Mouse (Mus musculus): ENCODE results near the gene Hnrnpab.

Gene Hnrnpab

GRCm38 (mm10) chr11:51606447-51607095 lies at the start of gene Hnrnpab:
Gene Hnrnpab, minus strand, starts transcription at chr11:51606847.
- peak; percentile 99 for DNase-seq (ENCODE audit: low spot score in 2 of 2)

DNA sequence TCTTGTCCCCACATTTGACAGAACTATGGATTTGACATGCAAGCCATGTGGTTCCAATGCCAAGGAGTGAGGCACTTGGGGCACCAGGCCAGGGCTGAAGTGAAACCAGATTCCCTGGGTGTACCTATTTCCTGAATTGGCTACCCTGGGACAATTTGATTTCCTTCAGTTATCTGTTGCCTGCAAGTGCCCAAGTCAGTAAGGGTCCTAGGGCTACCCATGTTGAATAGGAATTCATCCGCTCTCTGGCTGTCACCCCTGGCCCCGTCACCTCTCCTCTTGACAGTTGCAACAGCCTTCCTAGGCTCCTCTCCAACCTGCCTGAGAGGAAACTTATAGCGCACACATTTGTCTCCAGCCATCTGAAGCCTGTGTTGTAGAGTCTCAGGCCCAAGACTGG lies 48.2 kb upstream of the Hnrnpab start:
- no peak for DNase-seq (ENCODE audit: low spot score in 2 of 2)

- DNase-seq (ENCODE audit: low spot score in 2 of 2) = no peak
These were observed 47.1 kb upstream of the Hnrnpab start for GRCm38 (mm10) chr11:51653736-51654135.

- no peak for DNase-seq (ENCODE audit: low spot score in 2 of 2)
These were observed 46.3 kb upstream of the Hnrnpab start for GRCm38 (mm10) chr11:51652889-51653418.

- DNase-seq (ENCODE audit: low spot score in 2 of 2) = no peak
These were observed 44.3 kb upstream of the Hnrnpab start, which contains the start of the genes N4bp3 and D930048N14Rik for GRCm38 (mm10) chr11:51650691-51651515. Gene N4bp3, minus strand, starts transcription at chr11:51650842. Gene D930048N14Rik, plus strand, starts transcription at chr11:51650954.

DNA sequence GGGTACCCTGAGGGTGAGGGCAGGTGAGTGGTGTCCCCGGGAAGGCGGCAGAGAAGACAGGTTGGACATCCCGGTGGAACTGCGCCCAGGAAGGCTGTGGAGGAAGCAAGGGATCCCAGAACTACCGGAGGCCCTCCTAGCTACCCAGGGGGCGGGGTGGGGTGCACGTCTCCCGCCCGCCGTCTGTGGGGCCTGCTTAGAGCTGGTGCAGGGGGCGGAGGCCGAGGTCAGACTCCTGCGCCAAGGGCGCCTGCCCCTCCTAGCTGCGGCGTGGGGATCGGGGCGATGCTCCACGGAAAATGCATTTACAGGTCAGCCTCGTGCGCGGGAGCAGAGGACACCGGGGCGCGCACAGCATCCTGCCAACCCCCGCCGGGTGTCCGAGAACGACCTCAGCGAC lies 43.6 kb upstream of the Hnrnpab start:
- no peak for DNase-seq (ENCODE audit: low spot score in 2 of 2)

GRCm38 (mm10) chr11:51649889-51650199 lies 43.2 kb upstream of the Hnrnpab start:
- DNase-seq (ENCODE audit: low spot score in 2 of 2) = peak; percentile 47 to 48

DNA sequence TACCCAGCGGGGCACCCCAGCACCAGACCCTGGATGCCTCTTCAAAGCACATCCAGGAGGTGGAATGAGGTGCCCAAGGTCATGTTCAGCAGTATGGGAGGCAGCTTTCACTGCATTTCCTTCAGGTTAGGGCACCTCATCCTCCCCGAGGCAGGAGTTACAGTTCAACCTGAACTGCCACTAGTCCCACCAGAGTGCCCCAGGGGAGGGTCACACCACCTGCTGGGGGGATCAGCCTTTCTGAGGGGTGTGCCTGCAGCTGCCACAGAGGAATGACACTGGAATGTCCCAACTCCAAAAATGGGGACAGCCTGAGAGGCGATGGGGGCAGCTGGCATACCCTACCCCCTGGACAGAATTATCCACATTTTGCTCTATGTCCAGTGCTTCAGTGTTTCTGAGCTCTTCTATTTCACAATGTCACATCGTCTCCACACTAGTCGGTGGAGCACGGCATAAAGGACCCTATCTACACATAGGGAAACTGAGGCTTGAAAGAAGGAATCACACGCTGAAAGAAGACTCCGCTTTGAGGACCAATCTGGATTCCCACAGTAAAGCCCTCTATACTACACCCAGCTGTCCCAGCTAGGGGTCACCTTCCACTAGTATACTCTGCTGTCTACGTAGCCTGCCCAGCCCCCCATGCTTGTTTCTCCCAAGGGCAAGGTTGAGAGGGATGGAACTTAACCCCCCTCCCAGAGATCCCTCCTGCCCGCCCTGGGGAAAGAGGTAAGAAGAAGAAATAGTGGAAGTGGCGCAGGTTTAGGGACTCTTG lies 42.7 kb upstream of the Hnrnpab start:
- no peak for DNase-seq (ENCODE audit: low spot score in 2 of 2)

DNA sequence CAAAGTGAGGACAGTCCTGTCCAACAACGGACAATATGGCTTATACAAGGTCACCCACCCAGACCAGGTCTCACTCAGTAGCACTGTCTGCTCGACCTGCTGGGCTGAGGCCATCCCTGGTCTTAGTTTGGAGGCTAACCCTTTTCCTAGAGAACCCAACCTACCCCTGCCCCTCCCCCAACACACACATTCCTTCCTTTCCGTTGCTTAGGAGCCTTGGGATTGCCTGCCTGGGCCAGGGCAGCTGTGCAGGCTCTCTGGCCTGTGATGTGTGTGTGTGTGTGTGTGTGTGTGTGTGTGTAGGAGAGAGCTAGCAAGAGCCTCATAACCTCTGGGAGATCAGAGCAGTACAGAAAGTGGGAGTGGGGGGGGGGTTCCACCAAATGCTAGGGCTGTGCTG lies 41.9 kb upstream of the Hnrnpab start:
- DNase-seq (ENCODE audit: low spot score in 2 of 2) = no peak

DNA sequence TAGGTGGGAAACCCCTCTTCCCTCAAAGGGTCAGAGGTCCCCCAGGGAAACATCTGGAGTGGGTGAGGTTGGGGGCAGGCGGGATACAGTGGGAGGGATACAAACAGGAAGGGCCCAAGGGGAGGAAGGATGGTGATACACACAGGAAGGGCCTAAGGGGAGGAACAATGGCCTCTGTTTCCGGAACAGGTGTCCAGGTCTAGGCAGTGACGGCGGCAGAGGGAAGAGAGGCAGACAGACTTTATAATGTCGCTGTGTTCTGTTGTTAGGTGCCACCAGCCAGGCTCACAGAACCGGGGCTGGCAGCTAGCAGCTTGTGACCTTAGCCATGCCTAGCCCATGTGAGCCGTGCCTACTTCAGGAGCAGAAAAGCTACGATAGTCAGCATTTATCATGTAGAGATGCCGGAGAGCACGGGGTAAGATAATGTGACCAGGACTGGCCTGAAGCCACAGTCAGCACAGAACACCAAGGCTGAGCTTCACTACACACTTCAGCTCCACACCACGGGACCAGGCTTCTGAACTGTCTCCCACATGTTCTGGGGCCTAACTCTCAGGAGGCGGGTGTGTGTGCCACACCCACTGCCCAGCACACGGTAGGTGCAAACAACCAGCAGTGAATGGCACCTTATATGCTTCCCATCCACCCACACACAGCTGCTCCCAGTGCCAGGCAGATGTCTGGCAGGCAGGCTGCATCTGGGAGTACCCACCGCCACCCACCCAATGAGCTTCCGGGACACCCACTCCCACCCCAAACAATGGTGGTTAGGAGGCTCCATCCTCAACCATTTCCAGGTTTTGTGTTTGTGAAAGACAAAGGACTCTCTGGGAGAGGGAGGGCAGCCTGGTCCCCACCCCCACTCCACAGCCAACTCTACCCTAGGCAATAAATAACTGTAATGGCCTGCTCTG lies 40.4 kb upstream of the Hnrnpab start:
- peak in 1 of 2 experiments; percentile 43 for DNase-seq (ENCODE audit: low spot score in 2 of 2)

DNA sequence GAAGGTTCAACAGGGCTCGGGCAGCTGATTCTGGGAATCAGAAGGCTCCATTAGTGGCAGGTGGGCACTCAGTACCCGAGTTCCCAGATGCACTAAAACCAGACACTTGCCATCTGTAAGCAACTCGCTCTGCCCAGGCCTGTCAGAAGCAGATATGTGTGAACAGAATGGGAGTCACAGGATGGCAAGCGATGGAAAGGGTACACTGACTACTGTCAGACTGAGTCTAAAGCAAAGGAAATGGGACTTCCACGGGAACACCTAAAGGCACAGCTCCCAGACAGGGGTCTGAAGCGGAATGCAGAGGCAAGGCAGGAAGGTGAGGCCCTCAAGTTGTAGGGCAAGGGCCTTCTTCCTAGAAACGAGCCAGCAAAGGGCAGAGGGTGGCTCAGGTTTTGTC lies 39.6 kb upstream of the Hnrnpab start:
- DNase-seq (ENCODE audit: low spot score in 2 of 2) = no peak

DNA sequence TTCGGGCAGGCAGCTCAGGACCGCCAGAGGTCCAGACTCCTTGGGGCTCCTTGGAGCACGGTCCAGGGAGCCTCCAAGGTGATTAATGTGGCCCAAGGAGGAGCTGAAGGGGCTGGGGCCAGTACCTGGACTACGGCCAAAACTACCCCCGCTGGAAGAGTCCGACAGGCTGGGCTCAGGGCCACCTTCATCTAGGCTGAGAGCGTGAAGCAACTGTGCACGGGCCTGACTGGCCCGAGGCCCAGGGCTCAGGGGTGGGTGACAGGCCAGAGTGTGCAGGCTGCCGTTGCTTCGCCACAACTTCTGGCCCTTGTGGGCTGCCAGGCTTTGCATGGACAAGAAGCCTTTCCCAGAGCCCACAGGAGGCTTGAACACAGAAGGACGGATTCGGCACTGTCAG lies 38.6 kb upstream of the Hnrnpab start:
- DNase-seq (ENCODE audit: low spot score in 2 of 2) = no peak

- no peak for DNase-seq (ENCODE audit: low spot score in 2 of 2)
These were observed 37.6 kb upstream of the Hnrnpab start for GRCm38 (mm10) chr11:51644217-51644616.

GRCm38 (mm10) chr11:51643761-51644160 lies 37.1 kb upstream of the Hnrnpab start:
- no peak for DNase-seq (ENCODE audit: low spot score in 2 of 2)

DNA sequence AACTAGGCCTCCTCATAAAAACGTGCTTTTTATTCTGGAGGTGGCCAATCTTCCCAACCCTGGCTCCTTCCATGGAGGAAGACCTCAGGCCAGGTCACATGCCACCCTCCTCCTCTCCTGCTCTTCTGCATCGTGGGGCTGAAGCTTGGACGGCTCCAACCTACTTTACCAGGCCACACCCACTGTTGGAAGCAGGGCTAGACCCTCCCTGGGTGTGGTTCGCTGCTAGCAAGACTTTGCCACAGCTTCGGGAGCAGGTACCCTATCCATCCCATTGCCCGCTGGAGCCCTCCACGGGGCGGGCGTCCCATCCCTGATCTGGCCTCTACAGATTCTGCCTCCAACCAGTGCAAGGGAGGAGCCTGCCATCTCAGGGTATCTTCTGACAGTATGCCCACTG lies 36.6 kb upstream of the Hnrnpab start:
- DNase-seq (ENCODE audit: low spot score in 2 of 2) = no peak

GRCm38 (mm10) chr11:51640748-51641147 lies 34.1 kb upstream of the Hnrnpab start:
- no peak for DNase-seq (ENCODE audit: low spot score in 2 of 2)

GRCm38 (mm10) chr11:51638497-51638896 lies 31.9 kb upstream of the Hnrnpab start:
- DNase-seq (ENCODE audit: low spot score in 2 of 2) = no peak

DNA sequence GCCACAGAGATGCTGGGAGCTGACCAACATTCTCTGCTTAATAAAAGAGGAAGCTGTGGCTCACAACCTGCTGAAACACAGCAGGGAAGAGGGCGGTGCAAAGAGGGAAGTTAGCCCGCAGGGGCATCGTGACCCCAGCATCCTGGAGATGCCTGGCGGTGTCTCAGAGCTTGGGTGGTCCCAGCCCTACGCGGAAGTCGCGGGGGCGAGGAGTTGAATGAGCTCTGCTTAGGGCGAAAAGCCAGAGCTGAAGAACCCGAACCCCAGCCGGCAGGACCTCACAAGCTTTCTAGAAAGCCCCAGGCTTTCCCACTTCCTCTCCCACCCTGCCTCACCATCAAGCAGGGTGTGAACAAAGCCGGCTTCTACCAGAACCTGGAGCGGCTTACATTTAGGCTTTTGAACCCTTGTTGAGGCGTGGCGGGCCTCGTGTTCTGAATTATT lies 31.3 kb upstream of the Hnrnpab start:
- DNase-seq (ENCODE audit: low spot score in 2 of 2) = no peak

DNA sequence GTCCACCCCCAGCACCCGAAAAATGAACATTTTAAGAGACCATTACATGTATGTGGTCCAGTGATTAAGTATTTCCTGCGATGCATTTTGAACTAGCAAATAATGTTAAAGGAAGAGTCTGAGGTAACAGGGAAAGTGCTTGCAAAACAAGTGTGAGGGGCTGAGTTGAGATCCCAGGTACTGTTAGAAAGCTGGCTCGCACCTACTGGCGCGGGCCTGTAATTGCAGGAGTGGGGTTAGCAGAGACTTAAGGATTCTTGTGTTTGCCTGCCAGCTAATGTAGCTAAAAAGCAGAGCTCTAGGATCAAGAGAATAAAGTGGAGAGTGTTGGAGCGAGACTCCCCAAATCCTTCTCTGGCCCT lies 29.7 kb upstream of the Hnrnpab start:
- peak; percentile 60 to 69 for DNase-seq (ENCODE audit: low spot score in 2 of 2)

GRCm38 (mm10) chr11:51635525-51636322 lies 29.1 kb upstream of the Hnrnpab start, which contains the start of gene Rmnd5b:
Gene Rmnd5b, minus strand, starts transcription at chr11:51635896.
- peak; percentile 95 to 97 for DNase-seq (ENCODE audit: low spot score in 2 of 2)

All from right cerebral cortex, adult 2 months (tissue).